Mouse (Mus musculus) heart, adult 2 months (tissue): ENCODE measurements around the gene Gm20518.

Experiments
- CTCF ChIP-seq: fragments of 200-600 bp; IDR thresholded peaks from 2 replicates; pipeline ENCODE4 v1.8.1; 2022; ENCODE audit warnings: antibody characterized with exemption, mild to moderate bottlenecking, moderate library complexity
- EP300 ChIP-seq: fragments of 200-500 bp; IDR thresholded peaks from 2 replicates; pipeline ENCODE4 v1.6.1; 2011; ENCODE audit warnings: low read depth, low read length, control low read depth; ENCODE audit not compliant: insufficient read depth
- POLR2A ChIP-seq: fragments of 200-500 bp; IDR thresholded peaks from 2 replicates; pipeline ENCODE4 v1.6.1; 2011; ENCODE audit warnings: mild to moderate bottlenecking, low read depth, low read length, control low read depth; ENCODE audit not compliant: insufficient read depth

DNA sequence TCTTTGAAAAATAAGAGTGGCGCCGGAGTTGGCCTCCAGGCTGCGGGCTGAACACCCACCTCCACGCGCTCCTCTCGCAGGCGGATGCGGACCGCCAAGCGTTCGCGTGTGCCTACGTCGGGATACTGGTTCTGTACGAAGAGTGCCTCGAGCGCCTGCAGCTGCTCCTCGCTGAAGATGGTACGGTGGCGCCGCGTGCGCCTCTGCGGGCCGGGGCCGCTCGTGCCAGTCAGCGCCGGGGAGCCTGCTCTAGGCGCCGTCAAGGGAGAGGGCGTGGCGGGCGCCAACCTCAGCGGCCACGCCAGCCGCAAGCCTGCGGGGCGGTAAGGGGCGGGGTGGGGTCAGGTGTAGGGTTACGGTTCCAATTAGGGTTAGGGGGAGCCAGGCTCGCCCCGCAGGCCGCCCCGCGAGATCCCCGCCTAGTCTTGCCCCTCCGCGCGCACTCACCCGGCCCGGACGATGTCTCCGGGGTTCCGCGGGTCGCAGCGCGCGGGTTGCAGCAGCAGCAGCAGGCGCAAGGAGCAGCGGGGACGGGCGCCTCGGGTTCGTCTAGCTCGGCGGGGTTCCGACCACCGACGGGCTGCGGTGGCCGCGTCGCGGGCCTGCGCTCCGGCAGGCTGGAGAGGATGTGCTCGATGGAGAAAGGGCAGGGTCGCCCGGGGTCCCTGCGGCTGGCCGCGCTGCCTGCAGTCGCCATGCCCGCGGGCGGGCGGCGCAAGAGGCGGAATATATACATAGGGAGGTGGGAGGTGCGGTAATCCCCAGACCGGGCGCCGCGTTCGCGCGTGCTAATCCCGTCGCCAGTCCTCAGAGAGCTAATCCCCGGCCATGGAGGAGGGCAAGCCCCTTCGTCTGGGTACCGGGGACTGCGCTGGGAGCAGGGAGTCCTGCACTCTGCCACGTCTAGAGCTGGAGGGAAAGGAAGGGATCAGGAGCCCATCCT, 23.1 kb upstream of the Gm20518 start, which contains the start of gene Gsc2:
- no peak for TF ChIP-seq POLR2A
- TF ChIP-seq CTCF: no peak
- TF ChIP-seq EP300: no peak
